Mouse (Mus musculus): ENCODE data around the gene Vmn1r192. TPM values are rescaled to one million over a fixed set of nuclear protein-coding genes. Genes with fewer than 3 reads are reported as not detected.
"Not testable (repeated sequence)": the region's sequence is repeated elsewhere in the genome, so short reads cannot be mapped to it uniquely, and the experiment has no call there.

Gene Vmn1r192
- not detected for total RNA-seq (2021)
- long read RNA-seq, experiment 1: 0 reads
- long read RNA-seq, experiment 2: 0 reads

DNA sequence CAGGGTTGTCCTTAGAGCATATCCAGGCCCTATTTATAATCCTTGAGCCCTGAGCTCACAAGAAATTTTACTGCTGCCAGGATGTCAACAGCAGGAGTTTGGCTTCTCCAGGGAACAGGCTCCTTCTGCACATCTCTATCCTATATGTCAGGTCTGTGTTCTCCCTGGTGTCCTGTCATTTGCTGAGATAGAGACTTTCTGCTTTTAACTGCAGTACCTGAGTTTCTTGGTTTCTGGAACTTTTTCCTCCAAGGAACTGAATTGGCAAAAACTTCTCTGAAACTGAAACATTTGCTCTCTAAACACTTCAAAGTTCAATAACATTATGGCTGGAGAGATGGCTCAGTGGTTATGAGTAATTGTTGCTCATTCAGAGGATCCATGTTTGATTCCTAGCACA is at the start of gene Vmn1r192:
Gene Vmn1r192 (minus strand): TSS at position 101 of the 400 bp plus-strand sequence.
- DNase-seq (ENCODE audit: low spot score in 2 of 2): no peak

DNA sequence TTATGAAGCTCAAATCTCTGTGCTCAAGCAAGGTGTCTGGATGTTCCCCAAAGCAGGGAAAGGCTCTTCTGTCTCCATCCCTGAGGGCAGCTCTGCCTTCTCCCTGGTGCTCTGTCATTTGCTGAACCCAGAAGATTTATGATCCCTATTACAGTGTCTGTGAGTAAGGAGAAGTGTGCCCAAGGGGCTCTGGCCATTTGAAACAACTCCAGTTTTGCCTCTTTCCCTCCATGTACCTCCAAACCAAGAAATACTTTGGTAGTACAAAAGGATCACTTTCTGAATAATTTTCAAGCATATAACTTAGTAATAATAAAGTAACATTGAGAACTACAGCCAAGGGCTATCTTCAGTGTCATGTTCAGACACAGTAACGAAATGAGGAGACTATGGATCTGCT is 32.1 kb upstream of the Vmn1r192 start, which contains the start of gene Vmn1r193:
Gene Vmn1r193 (minus strand): TSS at position 101 of the 400 bp plus-strand sequence.
- DNase-seq (ENCODE audit: low spot score in 2 of 2): not testable (repeated sequence)

DNA sequence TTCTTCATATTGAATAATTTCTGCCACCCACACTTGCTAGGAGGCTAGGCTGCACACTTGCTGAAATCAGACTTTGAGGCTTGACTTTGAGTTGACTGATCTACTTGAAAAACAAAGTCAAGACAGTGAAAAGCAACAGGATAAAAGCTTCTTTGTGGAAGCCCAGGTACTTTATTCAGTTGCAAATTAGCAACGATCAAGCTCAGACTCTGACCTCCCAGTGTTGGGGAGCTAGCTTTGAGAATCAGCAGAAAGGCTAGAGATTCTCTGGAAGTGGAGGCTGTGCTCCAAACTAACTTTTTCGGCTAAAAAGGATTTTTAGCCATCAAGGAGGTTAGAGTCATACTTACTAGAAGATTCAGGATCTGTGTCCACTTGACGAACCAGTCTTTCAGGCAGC is 1.8 kb upstream of the Vmn1r192 start:
- not testable (repeated sequence) for DNase-seq (ENCODE audit: low spot score in 2 of 2)

DNA sequence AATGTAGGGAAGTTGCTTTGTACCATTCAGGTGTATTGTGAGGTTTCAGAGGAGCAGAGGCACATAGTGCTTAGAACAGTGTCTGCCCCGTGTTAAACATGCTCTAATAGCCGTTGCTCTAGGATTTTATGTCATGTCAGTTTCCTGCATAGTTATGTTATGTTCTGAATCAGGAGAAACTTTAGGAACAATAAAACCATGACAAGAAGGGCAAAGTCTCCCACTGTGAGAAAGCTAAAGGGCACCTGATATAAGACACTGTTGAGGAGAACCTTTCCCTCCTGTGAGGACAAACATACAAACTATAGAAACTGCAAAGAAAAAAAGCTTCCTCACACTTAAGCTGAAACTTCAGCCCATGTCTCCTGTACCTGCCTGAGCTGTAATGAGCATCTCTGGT is 556 bp downstream of the Vmn1r192 start:
- DNase-seq (ENCODE audit: low spot score in 2 of 2): no peak

DNA sequence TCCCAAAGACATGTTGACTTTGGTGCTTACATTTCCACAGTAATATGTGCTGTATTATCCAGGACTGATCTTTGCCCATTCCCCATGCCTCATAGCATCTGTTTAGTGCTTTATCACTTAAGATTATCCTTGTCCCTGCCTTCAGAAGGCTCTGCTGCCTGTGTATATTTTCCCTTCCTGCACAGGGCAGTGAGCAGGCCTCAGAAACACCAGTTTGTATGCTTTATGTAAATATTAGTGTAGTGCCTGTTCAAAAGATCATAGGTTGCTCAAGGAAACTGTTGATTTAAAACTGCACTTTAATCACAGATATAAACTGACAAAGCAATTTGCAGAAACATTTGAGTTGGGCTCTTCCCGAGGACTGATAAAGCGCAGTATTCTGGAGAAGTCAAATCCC is 1.6 kb downstream of the Vmn1r192 start:
- DNase-seq (ENCODE audit: low spot score in 2 of 2): no peak

DNA sequence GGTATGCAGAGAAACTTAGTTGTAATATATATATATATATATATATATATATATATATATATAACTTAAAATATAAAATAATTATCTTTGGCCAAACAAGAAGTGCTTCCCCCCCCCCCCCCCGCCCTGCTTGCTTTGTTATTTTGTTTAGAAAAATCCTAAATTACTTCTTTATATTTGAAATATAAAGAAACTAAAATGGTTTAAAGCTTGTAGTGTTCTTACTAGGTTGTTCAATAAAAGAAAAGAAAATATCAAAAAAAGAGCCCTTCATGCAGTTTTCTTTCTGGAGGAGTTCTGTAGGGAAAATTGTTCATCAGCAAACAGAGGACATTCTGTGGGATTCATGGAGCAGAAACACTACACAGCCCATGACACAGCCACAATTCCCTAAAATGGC is 7.1 kb downstream of the Vmn1r192 start, which contains the start of gene Vmn1r191:
Gene Vmn1r191 (minus strand): TSS at position 101 of the 400 bp plus-strand sequence.
- DNase-seq (ENCODE audit: low spot score in 2 of 2): no peak

DNA sequence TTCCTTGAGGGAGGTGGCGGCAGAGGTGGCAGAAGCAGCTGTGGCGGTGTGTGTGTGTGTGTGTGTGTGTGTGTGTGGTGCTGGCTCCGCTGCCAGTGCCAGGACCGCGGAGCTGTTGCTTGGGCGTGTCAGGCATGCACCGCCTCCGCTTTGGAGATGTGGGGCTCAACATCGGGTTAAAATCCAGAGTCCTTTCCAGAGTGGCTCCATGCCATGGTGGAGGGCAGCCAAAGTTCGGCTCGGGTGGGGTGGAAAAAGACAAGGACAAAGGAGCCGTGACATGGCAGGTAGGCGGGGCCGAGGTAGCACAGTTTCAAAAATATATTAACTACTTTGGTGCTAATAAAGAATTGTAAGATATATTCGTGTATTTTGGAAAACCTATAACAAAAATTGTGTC is 22.5 kb downstream of the Vmn1r192 start:
- no peak for DNase-seq (ENCODE audit: low spot score in 2 of 2)

DNA sequence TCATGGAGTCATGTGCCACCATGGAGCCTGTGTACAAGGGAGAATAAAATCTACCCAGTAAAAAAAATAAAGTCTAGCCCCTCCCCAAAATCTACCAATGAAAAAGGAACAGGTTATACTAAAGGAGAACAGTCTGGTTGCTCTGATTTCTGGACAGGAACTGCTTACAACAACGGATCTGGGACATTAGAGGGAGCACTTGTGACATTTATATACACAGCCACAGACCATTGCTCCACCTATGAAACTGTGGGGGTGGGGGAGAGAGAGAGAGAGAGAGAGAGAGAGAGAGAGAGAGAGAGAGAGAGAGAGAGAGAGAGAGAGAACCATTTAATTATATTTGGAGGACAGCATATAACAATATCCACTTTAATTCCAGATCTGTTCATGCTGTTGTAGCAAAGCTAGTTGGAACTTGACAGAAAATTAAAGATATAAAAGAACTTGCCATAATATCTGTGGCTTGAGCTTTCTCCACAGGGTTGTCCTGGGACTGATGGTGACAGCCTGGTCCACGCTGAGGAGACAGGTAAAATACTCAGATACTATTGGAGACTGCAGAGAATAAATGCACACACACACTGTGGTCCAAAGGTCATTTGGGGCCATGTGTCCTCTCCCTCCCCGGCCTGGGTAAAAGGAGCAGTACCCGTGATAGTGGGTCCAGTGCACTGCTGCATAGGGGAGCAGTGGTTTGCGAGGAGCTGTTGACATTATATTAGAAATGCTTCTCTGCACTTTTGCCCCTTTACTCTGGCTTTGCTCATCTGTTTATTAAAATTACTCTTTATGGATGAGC is 54.2 kb downstream of the Vmn1r192 start:
- DNase-seq (ENCODE audit: low spot score in 2 of 2): not testable (repeated sequence)

Small RNA genes within 50 kb of the gene (microRNA-seq; reads per million reads assigned to microRNA genes)
- gene Gm23282 (0 reads per million in 2 experiments), gene Gm25084 (0 reads per million in 2 experiments)

Other genes with a start within 250 kb of the Vmn1r192 start
- 1 to 10 TPM; 3.0 to 3.8 TPM for gene Zfp184, start 246.0 kb downstream of the Vmn1r192 start, total RNA-seq (2021)
- gene Pom121l2, start 209.9 kb downstream of the Vmn1r192 start, total RNA-seq (2021): not detected
- 1 to 10 TPM in 1 of 2 experiments, under 1 TPM in 1; 0.35 to 1.2 TPM for gene Prss16, start 181.4 kb downstream of the Vmn1r192 start, total RNA-seq (2021)
- gene Hist1h2ah, start 155.6 kb downstream of the Vmn1r192 start, total RNA-seq (2021): 10 to 100 TPM; 24.4 to 38.7 TPM
- 10 to 100 TPM; 14.5 to 16.1 TPM for gene Hist1h2bk, start 155.3 kb downstream of the Vmn1r192 start, total RNA-seq (2021)
- 10 to 100 TPM; 71.8 to 81.6 TPM for gene Hist1h4i, start 149.8 kb downstream of the Vmn1r192 start, total RNA-seq (2021)
- 10 to 100 TPM in 1 of 2 experiments, 1 to 10 TPM in 1; 7.5 to 13.7 TPM for gene Hist1h2ag, start 148.2 kb downstream of the Vmn1r192 start, total RNA-seq (2021)
- gene Hist1h2bj, start 147.9 kb downstream of the Vmn1r192 start, total RNA-seq (2021): 10 to 100 TPM in 1 of 2 experiments, 1 to 10 TPM in 1; 9.3 to 11.7 TPM
- gene Vmn1r188, start 106.7 kb downstream of the Vmn1r192 start, total RNA-seq (2021): not detected
- gene Vmn1r189, start 85.3 kb downstream of the Vmn1r192 start, total RNA-seq (2021): not detected
- gene Vmn1r191, start 7.2 kb downstream of the Vmn1r192 start, total RNA-seq (2021): not detected
- not detected for gene Vmn1r193, start 32.0 kb upstream of the Vmn1r192 start, total RNA-seq (2021)
- not detected for gene Vmn1r194, start 53.1 kb upstream of the Vmn1r192 start, total RNA-seq (2021)
- not detected for gene Vmn1r195, start 79.4 kb upstream of the Vmn1r192 start, total RNA-seq (2021)
- gene Vmn1r196, start 98.8 kb upstream of the Vmn1r192 start, total RNA-seq (2021): not detected
- not detected for gene Vmn1r197, start 133.4 kb upstream of the Vmn1r192 start, total RNA-seq (2021)
- gene Vmn1r198, start 159.2 kb upstream of the Vmn1r192 start, total RNA-seq (2021): not detected
- not detected for gene Vmn1r199, start 188.7 kb upstream of the Vmn1r192 start, total RNA-seq (2021)
- not detected for gene Vmn1r200, start 199.2 kb upstream of the Vmn1r192 start, total RNA-seq (2021)